Mouse (Mus musculus): Measurements from ENCODE around the gene Wnt7b. TPM values are rescaled to one million over a fixed set of nuclear protein-coding genes. Genes with fewer than 3 reads are reported as not detected.

Wnt7b gene
- polyA plus RNA-seq (2015; fragmentation: Nextera tagmentation; extraction: Ambion mirVana), result 11.3 and 14.9 TPM in 2 replicates

- no peak for ATAC-seq
- TF ChIP-seq CTCF (IDR thresholded peaks at IDR 0.05) (no peak), EP300 (IDR thresholded peaks at IDR 0.05) (no peak)
Measured at GRCm38 (mm10) chr15:85582356-85582910, at the start of gene Wnt7b. TSS of gene Wnt7b (minus strand) at chr15:85582473.

GRCm38 (mm10) chr15:85631591-85631990 lies 49.3 kb upstream of the Wnt7b start:
- H3K27me3 ChIP-seq (replicated peaks; ENCODE audit: insufficient read depth, low read length), result no peaks in the 10 kb centered on the region
- no peak overlapping the region for H3K9ac ChIP-seq (replicated peaks; ENCODE audit: low read depth)
- H3K27ac ChIP-seq (ENCODE audit: low read length), result no peak overlapping the region
- no peak for TF ChIP-seq EP300 (IDR thresholded peaks at IDR 0.05)
- H3K4me1 ChIP-seq (ENCODE audit: insufficient read depth, low read depth, low read length), result peaks cover 7% of the 10 kb centered on the region; the same call in 1 of the 2 replicates
- no peaks in the 10 kb centered on the region for H3K36me3 ChIP-seq (ENCODE audit: insufficient read depth, low read length)
- DNase-seq (ENCODE audit: low spot score) (no peak), ATAC-seq (no peak)
- no peak overlapping the region for H3K4me2 ChIP-seq (replicated peaks; ENCODE audit: low read depth, low read length)
- H3K9me3 ChIP-seq (ENCODE audit: low read length), result no peaks in the 10 kb centered on the region
- 71% methylated on average over 2 of the region's 2 CpGs for WGBS
- H3K4me3 ChIP-seq (ENCODE audit: low read depth, low read length), result no peak overlapping the region

More at GRCm38 (mm10) chr15:85582356-85582910, at the start of gene Wnt7b:
- peak within 1 kb of the TSS; percentile 56 for H3K4me3 ChIP-seq (ENCODE audit: low read depth, low read length)
- peak within 1 kb of the TSS; percentile 29; the same call in 1 of the 2 replicates for H3K9ac ChIP-seq (replicated peaks; ENCODE audit: low read depth)
- H3K4me1 ChIP-seq (ENCODE audit: insufficient read depth, low read depth, low read length), result peaks cover 5% of the 10 kb centered on the region; the same call in 1 of the 2 replicates
- 9% methylated on average over 19 of the region's 19 CpGs for WGBS
- no peaks in the 10 kb centered on the region for H3K36me3 ChIP-seq (ENCODE audit: insufficient read depth, low read length)
- H3K9me3 ChIP-seq (ENCODE audit: low read length), result no peaks in the 10 kb centered on the region
- no peak for DNase-seq (ENCODE audit: low spot score)
- peak within 1 kb of the TSS; percentile 76; the same call in 1 of the 2 replicates for H3K27ac ChIP-seq (ENCODE audit: low read length)
- peaks cover 58% of the 10 kb centered on the region for H3K27me3 ChIP-seq (replicated peaks; ENCODE audit: insufficient read depth, low read length)
- H3K4me2 ChIP-seq (replicated peaks; ENCODE audit: low read depth, low read length), result peak within 1 kb of the TSS; percentile 86

DNA sequence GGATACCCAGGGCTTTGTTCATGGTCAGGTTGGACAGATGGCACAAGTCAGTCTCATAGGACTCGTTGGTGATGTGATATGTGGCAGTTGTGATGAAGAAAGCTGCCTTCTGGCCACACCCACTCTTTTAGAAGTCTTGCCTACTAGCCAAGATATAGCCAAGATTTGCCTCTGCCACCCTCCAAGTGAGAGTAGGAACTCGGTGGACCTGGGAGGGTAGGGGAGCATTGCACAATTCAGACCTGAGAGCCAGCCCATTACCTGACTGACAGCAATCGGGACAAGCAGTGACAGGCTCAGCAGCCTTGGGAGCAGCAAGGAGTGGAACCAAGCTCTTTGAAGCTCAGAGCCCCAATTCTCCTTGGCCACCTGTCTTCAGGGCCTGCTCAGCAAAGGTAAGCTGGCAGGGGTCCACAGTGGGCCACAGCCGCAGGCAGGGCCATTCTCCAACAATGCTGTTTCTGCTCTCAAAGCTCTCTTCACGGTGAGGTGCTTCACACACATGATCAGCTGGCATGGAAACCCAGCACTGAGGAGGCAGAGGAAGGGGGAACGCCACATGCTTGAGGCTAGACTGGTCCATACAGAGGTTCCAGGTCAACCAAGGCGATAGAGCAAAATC lies 47.8 kb upstream of the Wnt7b start:
- ATAC-seq, result no peak

GRCm38 (mm10) chr15:85625666-85626279 lies 43.5 kb upstream of the Wnt7b start:
- H3K27me3 ChIP-seq (replicated peaks; ENCODE audit: insufficient read depth, low read length), result no peaks in the 10 kb centered on the region
- H3K9me3 ChIP-seq (ENCODE audit: low read length), result no peaks in the 10 kb centered on the region
- H3K4me3 ChIP-seq (ENCODE audit: low read depth, low read length), result peak overlapping the region; percentile 43
- H3K36me3 ChIP-seq (ENCODE audit: insufficient read depth, low read length), result no peaks in the 10 kb centered on the region
- peak overlapping the region; percentile 72 for H3K4me2 ChIP-seq (replicated peaks; ENCODE audit: low read depth, low read length)
- ATAC-seq (peak; percentile 65), DNase-seq (ENCODE audit: low spot score) (peak; percentile 35)
- peak overlapping the region; percentile 23 for H3K9ac ChIP-seq (replicated peaks; ENCODE audit: low read depth)
- 5% methylated on average over 56 of the region's 68 CpGs for WGBS
- peaks cover 4% of the 10 kb centered on the region; the same call in 1 of the 2 replicates for H3K4me1 ChIP-seq (ENCODE audit: insufficient read depth, low read depth, low read length)
- TF ChIP-seq EP300 (IDR thresholded peaks at IDR 0.05) (no peak), CTCF (IDR thresholded peaks at IDR 0.05) (peak; percentile 47)
- H3K27ac ChIP-seq (ENCODE audit: low read length), result no peak overlapping the region

More for the DNA sequence above, 47.8 kb upstream of the Wnt7b start:
- Histone ChIP-seq H3K36me3 (ENCODE audit: insufficient read depth, low read length) (no peaks in the 10 kb centered on the region), H3K9ac (replicated peaks; ENCODE audit: low read depth) (no peak overlapping the region), H3K4me2 (replicated peaks; ENCODE audit: low read depth, low read length) (no peak overlapping the region), H3K4me1 (ENCODE audit: insufficient read depth, low read depth, low read length) (peaks cover 6% of the 10 kb centered on the region; the same call in 1 of the 2 replicates), H3K4me3 (ENCODE audit: low read depth, low read length) (no peak overlapping the region), H3K27ac (ENCODE audit: low read length) (no peak overlapping the region), H3K9me3 (ENCODE audit: low read length) (no peaks in the 10 kb centered on the region), H3K27me3 (replicated peaks; ENCODE audit: insufficient read depth, low read length) (no peaks in the 10 kb centered on the region)
- peak; percentile 53 for DNase-seq (ENCODE audit: low spot score)
- WGBS, result 59% methylated on average over 7 of the region's 7 CpGs
- TF ChIP-seq CTCF (IDR thresholded peaks at IDR 0.05), result no peak
- no peak for TF ChIP-seq EP300 (IDR thresholded peaks at IDR 0.05)

GRCm38 (mm10) chr15:85622213-85622612 lies 39.9 kb upstream of the Wnt7b start:
- Histone ChIP-seq H3K9me3 (ENCODE audit: low read length) (no peaks in the 10 kb centered on the region), H3K27ac (ENCODE audit: low read length) (no peak overlapping the region), H3K4me1 (ENCODE audit: insufficient read depth, low read depth, low read length) (peaks cover 4% of the 10 kb centered on the region; the same call in 1 of the 2 replicates), H3K4me3 (ENCODE audit: low read depth, low read length) (no peak overlapping the region), H3K27me3 (replicated peaks; ENCODE audit: insufficient read depth, low read length) (no peaks in the 10 kb centered on the region), H3K36me3 (ENCODE audit: insufficient read depth, low read length) (no peaks in the 10 kb centered on the region), H3K9ac (replicated peaks; ENCODE audit: low read depth) (no peak overlapping the region), H3K4me2 (replicated peaks; ENCODE audit: low read depth, low read length) (no peak overlapping the region)
- DNase-seq (ENCODE audit: low spot score), result no peak
- no peak for ATAC-seq
- 66% methylated on average over 13 of the region's 13 CpGs for WGBS
- TF ChIP-seq CTCF (IDR thresholded peaks at IDR 0.05) (no peak), EP300 (IDR thresholded peaks at IDR 0.05) (no peak)

GRCm38 (mm10) chr15:85615537-85616100 lies 33.3 kb upstream of the Wnt7b start:
- no peak for DNase-seq (ENCODE audit: low spot score)
- Histone ChIP-seq H3K27me3 (replicated peaks; ENCODE audit: insufficient read depth, low read length) (no peaks in the 10 kb centered on the region), H3K27ac (ENCODE audit: low read length) (no peak overlapping the region), H3K4me1 (ENCODE audit: insufficient read depth, low read depth, low read length) (peaks cover 27% of the 10 kb centered on the region), H3K36me3 (ENCODE audit: insufficient read depth, low read length) (no peaks in the 10 kb centered on the region), H3K4me2 (replicated peaks; ENCODE audit: low read depth, low read length) (no peak overlapping the region), H3K9ac (replicated peaks; ENCODE audit: low read depth) (no peak overlapping the region), H3K9me3 (ENCODE audit: low read length) (no peaks in the 10 kb centered on the region), H3K4me3 (ENCODE audit: low read depth, low read length) (no peak overlapping the region)
- WGBS, result 41% methylated on average over 21 of the region's 21 CpGs
- no peak for TF ChIP-seq EP300 (IDR thresholded peaks at IDR 0.05)
- TF ChIP-seq CTCF (IDR thresholded peaks at IDR 0.05), result no peak
- ATAC-seq, result no peak
